In the genomic region with DNA sequence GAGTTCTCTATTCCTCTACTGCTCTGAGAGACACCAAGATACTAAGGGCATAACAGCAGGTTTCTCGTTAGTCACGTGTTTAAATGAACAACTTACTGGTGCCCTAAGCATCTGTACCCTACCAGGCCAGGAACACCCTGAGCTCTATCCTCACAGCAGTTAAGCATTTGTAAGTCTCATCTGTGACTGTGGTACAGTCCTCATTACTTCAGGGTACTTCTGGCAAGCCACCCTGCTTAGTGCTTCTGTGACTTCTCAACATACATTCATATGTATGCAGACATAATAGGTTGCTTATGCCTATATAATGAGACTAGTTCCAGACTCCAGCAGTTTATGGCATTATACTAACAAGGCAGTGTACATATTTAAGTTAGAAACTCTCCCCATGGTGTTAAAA, we compare ENCODE assay signal across 21 mouse cellular contexts.
DNase-seq lines count a peak whose midpoint lies in the region; ATAC-seq and TF ChIP-seq lines count a peak whose summit lies in the region.
"Had no signal": no experiment of that assay in that cellular context is flagged by ENCODE, and none has a peak within 500 bp of the region (broad histone marks: within the 10 kb centered on the region; RNA-seq: fewer than 3 reads in every experiment).

No protein-coding gene starts in this region.

- no peaks in the 10 kb centered on the region for H3K36me3 ChIP-seq in limb, embryonic 12.5 days
- H3K36me3 ChIP-seq in limb, embryonic 10.5 days, result no peaks in the 10 kb centered on the region
- no peaks in the 10 kb centered on the region for H3K36me3 ChIP-seq in limb, embryonic 13.5 days
- H3K36me3 ChIP-seq: embryonic facial prominence, embryonic 12.5 days; embryonic facial prominence, embryonic 15.5 days; forebrain, embryonic 15.5 days; G1E had no signal

- H3K4me1 ChIP-seq in limb, embryonic 12.5 days (replicated peaks), result peaks cover 35% of the 10 kb centered on the region
- peaks cover 20% of the 10 kb centered on the region for H3K4me1 ChIP-seq in limb, embryonic 10.5 days
- peaks cover 37% of the 10 kb centered on the region for H3K4me1 ChIP-seq in limb, embryonic 13.5 days
- H3K4me1 ChIP-seq: embryonic facial prominence, embryonic 12.5 days; forebrain, embryonic 13.5 days; forebrain, embryonic 15.5 days had no signal

- DNase-seq in gastrocnemius, adult 2 months, result no peak
- DNase-seq in gastrocnemius, postnatal 14 days, result no peak
- no peak for DNase-seq in limb, embryonic 10.5 days (ENCODE audit: low spot score)
- DNase-seq in Muller cell, postnatal 12 days (ENCODE audit: inconsistent ontology term), result peak; percentile 6
- no peak for DNase-seq in thymus, postnatal 25 days
- DNase-seq in MN1 (ENCODE audit: low spot score), result no peak
- DNase-seq: adrenal gland, adult 8-10 months; B cell, adult 2 months; cerebellum, adult 11-12 months; cerebellum, adult 9-10 months; forebrain, postnatal 0 days had no signal

- intact Hi-C loops in gastrocnemius, adult 2 months (cut with DNase I), result loop anchor here (2.0 to 10.0 kb wide), 3 partner anchors 158 to 1032 kb away; no protein-coding TSS in a partner anchor
- intact Hi-C loops in gastrocnemius, postnatal 14 days (cut with DNase I; ENCODE audit: low total_unique reads), result loop anchor here (5.0 to 10.0 kb wide), 2 partner anchors 112 to 1030 kb away; no protein-coding TSS in a partner anchor

- H3K4me3 ChIP-seq in gastrocnemius, adult 2 months, result no peak overlapping the region
- no peak overlapping the region for H3K4me3 ChIP-seq in limb, embryonic 12.5 days (replicated peaks)
- H3K4me3 ChIP-seq in limb, embryonic 10.5 days, result no peak overlapping the region
- H3K4me3 ChIP-seq in limb, embryonic 13.5 days, result no peak overlapping the region
- H3K4me3 ChIP-seq: embryonic facial prominence, embryonic 12.5 days; embryonic facial prominence, embryonic 15.5 days; forebrain, embryonic 13.5 days; forebrain, embryonic 15.5 days had no signal

- WGBS in limb, embryonic 12.5 days, result 56% methylated on average over 2 of the region's 2 CpGs
- 89% methylated on average over 2 of the region's 2 CpGs for WGBS in limb, embryonic 10.5 days
- WGBS in limb, embryonic 13.5 days, result 56% methylated on average over 2 of the region's 2 CpGs

- H3K27ac ChIP-seq in gastrocnemius, adult 2 months, result peak overlapping the region; percentile 28; the same call in 1 of the 2 replicates
- H3K27ac ChIP-seq in limb, embryonic 12.5 days, result peak overlapping the region; percentile 56; the same call in 1 of the 2 replicates
- H3K27ac ChIP-seq in limb, embryonic 10.5 days, result no peak overlapping the region
- H3K27ac ChIP-seq in limb, embryonic 13.5 days, result no peak overlapping the region
- H3K27ac ChIP-seq: embryonic facial prominence, embryonic 12.5 days; embryonic facial prominence, embryonic 15.5 days; forebrain, embryonic 13.5 days; forebrain, embryonic 15.5 days had no signal

- no peak for TF ChIP-seq CTCF in gastrocnemius, adult 2 months (IDR thresholded peaks at IDR 0.05)

- H3K9me3 ChIP-seq in limb, embryonic 12.5 days, result no peaks in the 10 kb centered on the region
- no peaks in the 10 kb centered on the region for H3K9me3 ChIP-seq in limb, embryonic 10.5 days (replicated peaks)
- H3K9me3 ChIP-seq in limb, embryonic 13.5 days, result no peaks in the 10 kb centered on the region
- H3K9me3 ChIP-seq: embryonic facial prominence, embryonic 12.5 days; embryonic facial prominence, embryonic 15.5 days; forebrain, embryonic 13.5 days; forebrain, embryonic 15.5 days; G1E had no signal

- H3K4me2 ChIP-seq in limb, embryonic 12.5 days, result no peak overlapping the region
- H3K4me2 ChIP-seq in limb, embryonic 13.5 days (replicated peaks), result no peak overlapping the region
- H3K4me2 ChIP-seq: embryonic facial prominence, embryonic 12.5 days; embryonic facial prominence, embryonic 15.5 days; forebrain, embryonic 13.5 days; forebrain, embryonic 15.5 days had no signal

- H3K9ac ChIP-seq in limb, embryonic 12.5 days (replicated peaks), result no peak overlapping the region
- no peak overlapping the region for H3K9ac ChIP-seq in limb, embryonic 13.5 days
- H3K9ac ChIP-seq: embryonic facial prominence, embryonic 12.5 days; embryonic facial prominence, embryonic 15.5 days; forebrain, embryonic 13.5 days; forebrain, embryonic 15.5 days; forebrain, postnatal 0 days had no signal

- no peaks in the 10 kb centered on the region for H3K27me3 ChIP-seq in limb, embryonic 12.5 days
- no peaks in the 10 kb centered on the region for H3K27me3 ChIP-seq in limb, embryonic 10.5 days (ENCODE audit: low read depth, poor library complexity, severe bottlenecking)
- H3K27me3 ChIP-seq in limb, embryonic 13.5 days, result no peaks in the 10 kb centered on the region
- H3K27me3 ChIP-seq: embryonic facial prominence, embryonic 12.5 days; embryonic facial prominence, embryonic 15.5 days; forebrain, embryonic 13.5 days; forebrain, embryonic 15.5 days had no signal

- ATAC-seq in limb, embryonic 12.5 days (ENCODE audit: insufficient number of reproducible peaks, insufficient read depth, low FRiP score, low TSS enrichment, low read depth), result peak; percentile 63
- ATAC-seq in limb, embryonic 13.5 days (ENCODE audit: low FRiP score, low read depth), result peak; percentile 5; the same call in 1 of the 2 replicates
- ATAC-seq: activated CD4-positive, CD25-positive, alpha-beta regulatory T cell, adult 4 months; CD4-positive, CD25-positive, alpha-beta regulatory T cell, adult 4 months; forebrain, embryonic 13.5 days; forebrain, embryonic 15.5 days; forebrain, postnatal 0 days; Patski had no signal

Comparison
In these comparisons a context has a peak if more than half of its experiments do, and no peak if none do; other contexts are left out.
1. H3K27ac ChIP-seq: peak in gastrocnemius, adult 2 months (single experiment) and limb, embryonic 12.5 days (single experiment); none in limb, embryonic 10.5 days (single experiment) and limb, embryonic 13.5 days (single experiment).